Mouse (Mus musculus) cortical plate, adult 2 months (tissue): ENCODE results near the gene Hspb9.

Experiments used
- CTCF ChIP-seq: fragments of 200-500 bp; IDR thresholded peaks from 2 replicates; pipeline ENCODE4 v1.5.1; 2011; ENCODE audit warnings: mild to moderate bottlenecking, control low read depth, low read length; ENCODE audit not compliant: insufficient read depth; ENCODE audit errors: extremely low read depth
- POLR2A ChIP-seq: fragments of 200-500 bp; IDR thresholded peaks from 2 replicates; pipeline ENCODE4 v1.6.1; 2011; ENCODE audit warnings: mild to moderate bottlenecking, low read length, control low read depth; ENCODE audit not compliant: insufficient read depth; ENCODE audit errors: extremely low read depth

GRCm38 (mm10) chr11:100724919-100725512 is 11.4 kb downstream of the Hspb9 start:
- TF ChIP-seq CTCF: no peak
- TF ChIP-seq POLR2A: no peak
